Mouse (Mus musculus): ENCODE measurements around the gene Large2. TPM values are rescaled to one million over a fixed set of nuclear protein-coding genes. Genes with fewer than 3 reads are reported as not detected.
A peak's percentile ranks its signal among the peaks of the same experiment; 100 is the strongest.

Gene Large2
- total and polyA plus RNA-seq, 2 experiments from 2014 or later, result 0.25 TPM; not detected in 1

GRCm38 (mm10) chr2:92322669-92323068 is 52.0 kb downstream of the Large2 start:
- Histone ChIP-seq H3K4me1 (ENCODE audit: control insufficient read depth, insufficient read depth) (no peaks in the 10 kb centered on the region), H3K9ac (replicated peaks; ENCODE audit: low read depth, low read length) (no peak overlapping the region), H3K4me3 (ENCODE audit: low read depth, low read length) (no peak overlapping the region), H3K27ac (ENCODE audit: low read depth) (no peak overlapping the region), H3K4me2 (ENCODE audit: low read depth, low read length) (no peak overlapping the region), H3K9me3 (replicated peaks; ENCODE audit: control insufficient read depth, low read length) (no peaks in the 10 kb centered on the region), H3K36me3 (replicated peaks; ENCODE audit: control insufficient read depth, insufficient read depth, low read length) (peaks cover 49% of the 10 kb centered on the region), H3K27me3 (ENCODE audit: control insufficient read depth, insufficient read depth, low read length) (no peaks in the 10 kb centered on the region)
- TF ChIP-seq EP300 (IDR thresholded peaks at IDR 0.05; ENCODE audit: low read depth), result no peak
- peak; percentile 30 for TF ChIP-seq CTCF (IDR thresholded peaks at IDR 0.05; ENCODE audit: low read depth)
- 87% methylated on average over 2 of the region's 2 CpGs for WGBS
- DNase-seq (ENCODE audit: low spot score), result no peak
- ATAC-seq (ENCODE audit: insufficient read depth, low read depth), result no peak

- no peaks in the 10 kb centered on the region for H3K27me3 ChIP-seq (ENCODE audit: control insufficient read depth, insufficient read depth, low read length)
- H3K4me2 ChIP-seq (ENCODE audit: low read depth, low read length), result no peak overlapping the region
- TF ChIP-seq CTCF (IDR thresholded peaks at IDR 0.05; ENCODE audit: low read depth) (no peak), EP300 (IDR thresholded peaks at IDR 0.05; ENCODE audit: low read depth) (no peak)
- ATAC-seq (ENCODE audit: insufficient read depth, low read depth), result no peak
- no peak for DNase-seq (ENCODE audit: low spot score)
- H3K27ac ChIP-seq (ENCODE audit: low read depth), result no peak overlapping the region
- H3K4me1 ChIP-seq (ENCODE audit: control insufficient read depth, insufficient read depth), result no peaks in the 10 kb centered on the region
- no peaks in the 10 kb centered on the region for H3K9me3 ChIP-seq (replicated peaks; ENCODE audit: control insufficient read depth, low read length)
- no peak overlapping the region for H3K4me3 ChIP-seq (ENCODE audit: low read depth, low read length)
- H3K36me3 ChIP-seq (replicated peaks; ENCODE audit: control insufficient read depth, insufficient read depth, low read length), result peaks cover 17% of the 10 kb centered on the region
- H3K9ac ChIP-seq (replicated peaks; ENCODE audit: low read depth, low read length), result no peak overlapping the region
- 81% methylated on average over 5 of the region's 5 CpGs for WGBS
These were observed 57.4 kb downstream of the Large2 start for GRCm38 (mm10) chr2:92317228-92317627.

- no peak overlapping the region for H3K4me2 ChIP-seq (ENCODE audit: low read depth, low read length)
- TF ChIP-seq EP300 (IDR thresholded peaks at IDR 0.05; ENCODE audit: low read depth) (no peak), CTCF (IDR thresholded peaks at IDR 0.05; ENCODE audit: low read depth) (no peak)
- H3K9me3 ChIP-seq (replicated peaks; ENCODE audit: control insufficient read depth, low read length), result no peaks in the 10 kb centered on the region
- H3K27me3 ChIP-seq (ENCODE audit: control insufficient read depth, insufficient read depth, low read length), result no peaks in the 10 kb centered on the region
- no peak overlapping the region for H3K4me3 ChIP-seq (ENCODE audit: low read depth, low read length)
- DNase-seq (ENCODE audit: low spot score), result no peak
- peaks cover 11% of the 10 kb centered on the region for H3K36me3 ChIP-seq (replicated peaks; ENCODE audit: control insufficient read depth, insufficient read depth, low read length)
- no peaks in the 10 kb centered on the region for H3K4me1 ChIP-seq (ENCODE audit: control insufficient read depth, insufficient read depth)
- H3K9ac ChIP-seq (replicated peaks; ENCODE audit: low read depth, low read length), result no peak overlapping the region
- ATAC-seq (ENCODE audit: insufficient read depth, low read depth), result no peak
- H3K27ac ChIP-seq (ENCODE audit: low read depth), result no peak overlapping the region
- 35% methylated on average over 3 of the region's 3 CpGs for WGBS
These were observed 58.0 kb downstream of the Large2 start for GRCm38 (mm10) chr2:92316652-92317051.

Small RNA genes within 50 kb of the gene (microRNA-seq; reads per million reads assigned to microRNA genes)
- not detected for gene Mir7000

Other genes starting within 250 kb of the Large2 start
- 14.1 and 28.5 TPM in 2 replicates for gene Pex16, start 193 bp downstream of the Large2 start, total RNA-seq (2014; rRNA removed; ENCODE audit: low replicate concordance)
- 27.5 and 27.7 TPM in 2 replicates for gene Pex16, start 193 bp downstream of the Large2 start, polyA plus RNA-seq (2015; fragmentation: Nextera tagmentation; extraction: Ambion mirVana)
- 2.8 and 4.6 TPM in 2 replicates for gene 1700029I15Rik, start 7.7 kb upstream of the Large2 start, total RNA-seq (2014; rRNA removed; ENCODE audit: low replicate concordance)
- gene 1700029I15Rik, start 7.7 kb upstream of the Large2 start, polyA plus RNA-seq (2015; fragmentation: Nextera tagmentation; extraction: Ambion mirVana), result 0.56 and 0.87 TPM in 2 replicates
- 5.6 and 8.4 TPM in 2 replicates for gene Mapk8ip1, start 26.4 kb upstream of the Large2 start, total RNA-seq (2014; rRNA removed; ENCODE audit: low replicate concordance)
- 2.7 and 3.1 TPM in 2 replicates for gene Mapk8ip1, start 26.4 kb upstream of the Large2 start, polyA plus RNA-seq (2015; fragmentation: Nextera tagmentation; extraction: Ambion mirVana)
- 9.5 and 15.3 TPM in 2 replicates for gene Cry2, start 59.2 kb upstream of the Large2 start, total RNA-seq (2014; rRNA removed; ENCODE audit: low replicate concordance)
- 14.0 and 17.3 TPM in 2 replicates for gene Cry2, start 59.2 kb upstream of the Large2 start, polyA plus RNA-seq (2015; fragmentation: Nextera tagmentation; extraction: Ambion mirVana)
- gene Slc35c1, start 85.7 kb upstream of the Large2 start, total RNA-seq (2014; rRNA removed; ENCODE audit: low replicate concordance), result 2.7 and 4.6 TPM in 2 replicates
- 5.0 and 5.1 TPM in 2 replicates for gene Slc35c1, start 85.7 kb upstream of the Large2 start, polyA plus RNA-seq (2015; fragmentation: Nextera tagmentation; extraction: Ambion mirVana)
- 1.5 and 2.3 TPM in 2 replicates for gene Chst1, start 224.8 kb upstream of the Large2 start, total RNA-seq (2014; rRNA removed; ENCODE audit: low replicate concordance)
- gene Chst1, start 224.8 kb upstream of the Large2 start, polyA plus RNA-seq (2015; fragmentation: Nextera tagmentation; extraction: Ambion mirVana), result 1.5 and 1.7 TPM in 2 replicates

Data from heart, postnatal 0 days (tissue).